Mouse (Mus musculus) frontal cortex, adult 2 months (tissue): Measurements from ENCODE around the gene Cyfip2. TPM values are rescaled to one million over a fixed set of nuclear protein-coding genes. Genes with fewer than 3 reads are reported as not detected.

ENCODE experiments used
- DNase-seq, 2 experiments: peaks; one replicate each; pipeline ENCODE4 v3.0.0; 2022; ENCODE audit warnings: low spot score in 1 of 2; ENCODE audit errors: extremely low spot score in 1 of 2
- polyA plus RNA-seq: library from polyadenylated mRNA; depleted of rRNA; stranded (reverse); fragments of >200 nt; gene quantifications from 2 replicates; pipeline ENCODE4 v1.2.3, GENCODE M21; 2012

The Cyfip2 gene
- polyA plus RNA-seq, 1 experiment: 223 TPM

DNA sequence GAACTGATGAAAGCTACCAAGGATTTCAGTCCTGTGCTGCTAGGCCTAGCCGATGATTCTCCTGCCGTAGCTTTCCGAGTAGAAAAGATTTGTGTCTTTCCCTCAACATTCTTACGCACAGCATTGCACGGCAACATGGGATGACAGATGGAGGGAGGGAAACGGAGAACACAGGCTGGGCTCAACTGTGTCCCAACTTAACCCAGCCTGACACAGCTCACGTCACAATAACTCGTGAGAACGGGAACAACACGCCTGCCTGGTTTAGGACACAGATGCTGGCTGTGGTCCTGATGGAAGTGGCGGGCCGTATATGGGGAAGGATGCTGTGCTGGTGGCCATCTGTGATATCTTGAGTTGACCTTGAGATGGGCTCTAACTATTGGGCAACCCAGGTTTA lies 34.0 kb downstream of the Cyfip2 start:
- DNase-seq: no peak

- DNase-seq: no peak
Measured at GRCm38 (mm10) chr11:46278140-46278539, 34.5 kb downstream of the Cyfip2 start.

DNA sequence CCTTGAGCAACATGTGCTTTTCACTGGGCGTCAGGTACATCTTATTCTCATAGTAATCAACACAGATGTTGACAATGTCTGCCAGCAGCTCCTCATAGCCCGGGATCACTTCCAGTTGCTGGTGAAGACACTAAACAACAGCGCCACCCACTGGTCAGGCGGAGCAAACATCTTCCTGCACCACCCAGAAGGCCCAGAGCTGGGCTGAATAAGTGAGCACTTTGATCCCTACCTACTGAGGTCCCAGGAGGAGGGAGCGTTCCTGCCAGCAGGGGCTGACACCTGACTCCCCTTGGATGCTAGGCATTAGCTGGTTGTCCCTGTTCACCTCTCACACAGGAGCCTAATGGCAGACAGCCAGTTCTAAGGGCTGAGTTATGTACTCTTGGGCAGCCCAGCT lies 35.9 kb downstream of the Cyfip2 start:
- no peak for DNase-seq

DNA sequence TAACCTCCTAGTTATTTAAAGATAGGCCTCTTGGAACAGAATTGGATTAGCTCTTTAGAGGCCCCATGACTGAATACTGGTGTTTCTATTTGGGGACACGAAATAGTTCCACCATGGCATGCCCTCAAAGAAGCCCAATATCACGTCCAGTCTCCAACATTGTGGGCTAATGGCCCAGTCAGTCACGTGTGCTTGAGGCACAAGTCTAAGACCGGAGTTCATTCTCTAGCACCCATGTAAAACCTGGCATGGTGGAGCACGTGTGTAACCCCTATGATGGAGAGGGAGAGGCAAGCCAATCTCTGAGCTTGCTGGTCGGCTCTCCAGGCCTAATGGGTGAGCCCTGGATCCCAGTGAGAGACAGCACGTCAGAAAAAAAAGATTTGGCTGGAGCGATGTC lies 36.5 kb downstream of the Cyfip2 start:
- DNase-seq: no peak

GRCm38 (mm10) chr11:46275302-46275701 lies 37.4 kb downstream of the Cyfip2 start:
- DNase-seq: peak; percentile 68 to 86

DNA sequence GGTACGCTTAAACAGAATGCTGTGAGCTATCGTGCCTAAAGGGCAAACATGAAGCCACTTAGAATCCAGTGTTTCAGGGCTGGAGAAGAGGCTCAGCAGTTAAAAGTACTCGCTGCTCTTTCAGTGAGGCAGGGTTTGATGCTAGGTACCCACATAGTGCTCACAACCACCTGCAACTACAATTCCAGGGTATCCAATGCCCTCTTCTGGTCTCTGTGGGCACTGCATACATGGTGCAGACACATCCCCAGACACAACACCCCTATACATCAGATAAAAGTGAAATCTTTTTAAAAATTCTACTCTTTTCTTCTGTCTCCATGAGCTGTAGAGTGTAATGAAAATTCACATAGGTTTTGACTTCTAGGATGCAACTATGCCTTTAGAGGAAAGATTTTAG lies 38.7 kb downstream of the Cyfip2 start:
- no peak for DNase-seq

DNA sequence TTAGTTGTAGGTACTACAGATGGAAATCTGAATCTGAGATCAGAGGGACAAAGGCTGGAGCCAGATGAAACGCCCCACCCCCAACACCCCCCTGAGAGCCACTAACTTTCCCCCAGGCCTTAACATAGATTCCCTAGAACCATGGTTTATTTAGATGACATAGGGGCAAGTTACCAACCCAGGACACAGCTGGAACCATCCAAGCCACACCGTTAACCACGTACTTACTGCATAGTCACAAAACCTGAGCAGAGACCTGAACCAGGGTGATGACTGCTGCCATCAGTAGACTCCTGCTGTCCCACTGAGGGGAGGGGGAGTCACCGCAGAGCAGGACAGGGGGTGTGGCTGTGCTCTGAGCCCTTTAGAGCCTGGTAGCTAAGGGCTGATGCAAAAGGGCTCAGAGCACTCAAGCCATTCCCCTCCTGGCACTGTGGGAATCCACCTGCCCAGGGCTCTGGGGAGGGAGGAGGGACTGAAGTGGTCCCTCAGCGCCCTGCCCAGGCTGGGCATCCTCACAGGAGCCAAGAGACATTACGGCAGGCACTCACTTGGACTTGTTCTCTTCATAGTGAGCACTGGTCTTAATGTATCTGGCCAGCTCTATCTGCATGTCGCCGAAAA lies 40.5 kb downstream of the Cyfip2 start:
- DNase-seq: no peak

DNA sequence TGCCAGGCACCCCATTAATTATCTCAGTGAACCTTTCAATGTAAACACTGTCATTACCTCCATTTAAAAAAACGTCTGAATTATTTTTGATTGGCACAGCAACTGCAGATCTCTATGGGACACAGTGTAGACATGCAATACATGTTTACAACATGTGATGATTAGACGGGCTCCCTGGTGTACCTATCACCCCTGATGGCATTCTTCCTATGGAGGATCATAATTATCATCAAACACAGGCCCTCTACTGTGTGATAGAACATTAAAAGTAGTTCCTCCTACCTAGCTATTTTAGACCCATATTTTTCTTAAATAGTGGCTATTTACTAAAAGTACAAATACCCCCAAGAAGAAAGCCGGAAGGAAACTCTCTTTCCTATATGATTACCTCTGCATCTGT lies 42.8 kb downstream of the Cyfip2 start:
- no peak for DNase-seq

- no peak for DNase-seq
Measured at GRCm38 (mm10) chr11:46269391-46269790, 43.3 kb downstream of the Cyfip2 start.

- DNase-seq: peak in 1 of 2 experiments; percentile 80
Measured at GRCm38 (mm10) chr11:46268991-46269390, 43.7 kb downstream of the Cyfip2 start.

GRCm38 (mm10) chr11:46265031-46265786 lies 47.5 kb downstream of the Cyfip2 start:
- no peak for DNase-seq

GRCm38 (mm10) chr11:46264584-46264983 lies 48.1 kb downstream of the Cyfip2 start:
- DNase-seq: no peak

GRCm38 (mm10) chr11:46263291-46263690 lies 49.4 kb downstream of the Cyfip2 start:
- DNase-seq: no peak

DNA sequence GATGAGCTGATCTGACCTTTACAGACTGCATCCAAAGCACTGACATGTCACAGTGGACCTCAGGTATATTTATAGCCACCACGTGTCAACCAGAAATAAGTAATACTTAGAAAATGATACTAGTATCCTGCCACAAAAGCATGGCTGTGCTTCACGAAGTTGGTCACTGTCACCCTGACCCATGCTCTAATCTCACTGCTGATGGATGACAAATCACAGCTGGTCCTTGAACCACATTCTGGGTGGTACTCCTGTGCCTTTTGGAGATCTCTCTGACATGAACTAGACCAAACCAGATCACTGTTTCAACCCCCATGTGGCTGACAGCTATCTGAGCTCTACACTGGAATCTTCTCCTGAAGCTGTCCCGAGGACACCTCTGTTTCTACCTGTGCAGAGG lies 49.8 kb downstream of the Cyfip2 start:
- DNase-seq: no peak

DNA sequence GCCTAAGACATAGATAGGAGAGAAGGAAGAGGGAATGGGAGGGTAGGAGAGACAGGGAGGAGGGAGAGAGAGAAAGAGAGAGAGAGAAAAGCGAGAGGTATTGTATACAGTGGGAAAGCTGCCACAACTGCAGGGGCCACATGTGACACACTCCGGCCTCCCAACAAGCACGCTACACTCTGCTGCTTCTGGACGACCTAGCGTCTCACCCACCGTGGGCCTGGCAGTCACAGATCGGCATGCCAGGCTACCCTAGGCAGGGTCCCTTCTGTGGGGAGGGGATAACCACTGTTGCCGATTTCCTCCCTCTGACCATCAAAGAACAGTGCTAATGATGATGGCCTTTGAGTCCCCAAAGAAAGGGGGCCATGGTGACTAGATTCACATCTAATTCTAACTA lies 53.9 kb downstream of the Cyfip2 start:
- DNase-seq: no peak

DNA sequence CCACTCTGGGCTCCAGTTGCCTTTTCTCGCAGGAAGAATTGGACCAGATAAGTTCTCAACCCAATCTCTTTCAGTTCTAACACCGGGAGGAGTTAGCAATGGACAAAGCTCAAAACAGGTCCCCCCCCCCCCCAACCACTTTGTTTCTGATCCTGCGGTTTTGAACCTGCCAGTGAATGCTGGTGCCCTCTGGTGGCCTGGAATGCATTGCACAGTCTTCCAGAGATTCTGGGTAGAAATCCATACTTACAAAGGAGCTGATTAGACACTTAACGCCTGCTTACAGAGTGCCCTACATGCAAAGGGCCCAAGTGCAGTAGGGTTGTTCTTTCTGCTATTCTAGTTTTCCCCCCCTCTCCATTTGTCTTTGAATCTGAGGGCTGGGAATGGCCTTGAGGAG lies 54.5 kb downstream of the Cyfip2 start:
- peak in 1 of 2 experiments; percentile 73 for DNase-seq

DNA sequence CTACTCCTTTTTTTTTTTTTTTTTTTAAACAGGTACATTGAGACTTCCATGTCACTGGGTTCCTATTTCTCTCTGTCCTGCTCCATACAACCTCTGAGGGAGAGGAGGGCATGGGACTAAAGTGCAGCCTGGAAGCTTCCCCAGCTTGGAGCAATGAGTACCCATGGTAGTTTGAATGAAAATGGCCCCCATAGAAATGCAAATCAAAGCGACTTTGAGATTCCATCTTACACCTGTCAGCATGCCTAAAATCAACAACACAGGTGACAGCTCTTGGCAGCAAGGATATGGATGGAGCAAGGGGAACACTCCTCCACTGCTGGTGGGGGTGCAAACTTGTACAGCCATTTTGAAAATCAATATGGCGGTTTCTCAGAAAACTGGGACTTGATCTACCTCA lies 57.4 kb downstream of the Cyfip2 start:
- DNase-seq: no peak

DNA sequence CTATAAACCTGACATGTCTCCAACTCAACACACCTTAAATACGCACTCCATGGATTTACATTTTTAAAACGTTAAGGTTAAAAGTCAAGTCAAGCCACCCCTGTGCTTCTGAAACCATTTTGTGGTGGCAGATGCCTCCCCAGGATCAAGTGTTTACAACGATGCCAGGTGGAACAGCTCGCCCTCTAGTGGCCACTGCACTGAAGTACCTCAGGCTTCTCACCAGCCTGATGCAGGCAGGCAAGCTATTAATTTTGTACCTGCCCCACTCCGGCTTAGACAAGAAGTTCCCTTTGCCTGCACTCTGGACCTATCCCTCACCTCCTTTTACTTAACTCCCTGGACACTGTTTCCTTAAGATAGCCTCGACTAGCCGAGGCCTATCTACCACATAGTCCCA lies 60.7 kb downstream of the Cyfip2 start:
- peak in 1 of 2 experiments; percentile 84 for DNase-seq

DNA sequence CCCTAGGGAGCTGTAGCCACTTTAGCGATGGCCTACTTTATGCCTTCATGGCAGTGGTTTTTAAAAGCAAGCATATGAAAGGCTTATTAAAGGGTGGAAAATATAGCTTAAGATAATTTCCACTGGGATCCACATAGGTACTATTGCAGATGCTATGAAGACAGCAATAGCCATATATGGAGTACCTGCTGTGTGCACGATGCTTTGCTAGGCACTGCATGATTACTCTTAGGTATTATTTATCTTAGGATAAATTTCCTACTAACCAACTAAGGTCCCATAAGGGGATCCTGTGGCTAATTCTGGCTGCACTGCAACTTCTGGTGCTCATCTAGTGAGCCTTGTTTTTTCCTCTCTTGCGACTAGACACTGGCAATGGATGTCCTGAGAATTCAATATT lies 64.3 kb downstream of the Cyfip2 start:
- DNase-seq: no peak

DNA sequence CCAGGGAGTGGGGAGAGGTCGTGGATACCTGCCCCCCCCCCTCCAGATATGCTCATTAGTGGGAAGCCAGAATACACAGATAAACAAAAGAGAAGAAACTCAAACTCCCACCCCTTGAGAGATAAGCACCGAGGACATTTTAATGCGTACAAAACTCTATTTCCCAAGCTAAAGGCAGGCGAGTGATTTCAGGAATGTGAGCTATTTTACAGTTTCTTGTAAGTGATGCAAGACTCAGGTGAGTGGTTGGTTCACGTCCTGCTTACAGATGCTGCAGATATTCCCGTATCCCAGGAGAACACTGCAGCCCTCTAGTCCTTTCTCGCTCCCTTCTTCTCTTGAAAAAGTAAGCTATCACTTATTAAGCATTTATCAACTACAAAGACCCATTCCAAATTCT lies 66.3 kb downstream of the Cyfip2 start:
- no peak for DNase-seq

- peak; percentile 45 to 69 for DNase-seq
Measured at GRCm38 (mm10) chr11:46245926-46246325, 66.7 kb downstream of the Cyfip2 start.
